Mouse (Mus musculus) CH12.LX (cell line): ENCODE data around the gene 6430550D23Rik. TPM values are rescaled to one million over a fixed set of nuclear protein-coding genes. Genes with fewer than 3 reads are reported as not detected.
"Not testable (repeated sequence)": the region's sequence is repeated elsewhere in the genome, so short reads cannot be mapped to it uniquely, and the experiment has no call there.

Experiments used
- DNase-seq: peaks from one replicate; pipeline ENCODE4 v3.0.0-alpha.2; 2013; ENCODE audit errors: extremely low read depth
- H3K27ac ChIP-seq: 2 replicates; pipeline ENCODE4 v1.5.1; 2012; ENCODE audit warnings: low read depth, mild to moderate bottlenecking, control low read depth, moderate library complexity; ENCODE audit not compliant: insufficient read depth
- H3K27me3 ChIP-seq: replicated peaks from 2 replicates; pipeline ENCODE3; 2012; ENCODE audit warnings: inconsistent platforms
- H3K36me3 ChIP-seq, 2 experiments: replicated peaks in 1 of 2; 2 replicates each; pipeline versions ENCODE3 to v1.6.1; 2012; ENCODE audit warnings: inconsistent platforms in 1 of 2, low read length in 1 of 2, mild to moderate bottlenecking in 1 of 2, mixed read lengths in 1 of 2, moderate library complexity in 1 of 2; ENCODE audit not compliant: control insufficient read depth in 1 of 2, insufficient read depth in 1 of 2
- H3K4me1 ChIP-seq, 2 experiments: 2 replicates each; pipeline ENCODE4 v1.6.1; 2012; ENCODE audit warnings: inconsistent platforms in 1 of 2, moderate library complexity in 1 of 2; ENCODE audit not compliant: insufficient read depth in 2 of 2, control insufficient read depth in 1 of 2
- H3K4me2 ChIP-seq: 2 replicates; pipeline ENCODE4 v1.6.1; 2012; ENCODE audit warnings: low read depth, mild to moderate bottlenecking, control low read depth; ENCODE audit not compliant: poor library complexity, insufficient read depth, severe bottlenecking
- H3K4me3 ChIP-seq, 3 experiments: fragments of 150-350 bp in 1 of 3; sonication (generic) in 1 of 3; replicated peaks in 1 of 3; 2 replicates each; pipeline versions ENCODE3 to v1.5.1; 2011 to 2012; ENCODE audit warnings: low read depth in 2 of 3, low read length in 2 of 3, mild to moderate bottlenecking in 2 of 3, moderate library complexity in 2 of 3, control low read depth in 1 of 3, improper control_type of control experiment in 1 of 3, inconsistent platforms in 1 of 3, mixed read lengths in 1 of 3; ENCODE audit not compliant: poor library complexity in 1 of 3
- H3K79me2 ChIP-seq: replicated peaks from 2 replicates; pipeline ENCODE4 v1.6.1; 2012; ENCODE audit warnings: mild to moderate bottlenecking, moderate library complexity; ENCODE audit not compliant: control insufficient read depth, poor library complexity, insufficient read depth, severe bottlenecking; ENCODE audit errors: extremely low read depth
- H3K9ac ChIP-seq: 2 replicates; pipeline ENCODE4 v1.6.1; 2012; ENCODE audit warnings: low read depth, mild to moderate bottlenecking, control low read depth, moderate library complexity; ENCODE audit not compliant: insufficient read depth
- H3K9me3 ChIP-seq: replicated peaks from 2 replicates; pipeline ENCODE3; 2012; ENCODE audit warnings: low read length, inconsistent platforms, mixed read lengths
- BHLHE40 ChIP-seq: IDR thresholded peaks from 2 replicates; pipeline ENCODE4 v1.6.1; 2011; ENCODE audit warnings: mild to moderate bottlenecking, low read depth, low read length, improper control_type of control experiment
- ETS1 ChIP-seq: conservative IDR thresholded peaks from 2 replicates; pipeline ENCODE4 v1.6.1; 2012; ENCODE audit warnings: low read depth, mild to moderate bottlenecking, inconsistent platforms, low read length, improper control_type of control experiment, moderate library complexity
- HCFC1 ChIP-seq: IDR thresholded peaks from 2 replicates; pipeline ENCODE4 v1.6.1; 2012; ENCODE audit warnings: low read depth, mild to moderate bottlenecking, inconsistent platforms, low read length, improper control_type of control experiment
- MAX ChIP-seq: IDR thresholded peaks from 2 replicates; pipeline ENCODE4 v1.6.1; 2011; ENCODE audit warnings: low read length, improper control_type of control experiment
- MXI1 ChIP-seq: IDR thresholded peaks from 2 replicates; pipeline ENCODE4 v1.6.1; 2011; ENCODE audit warnings: mild to moderate bottlenecking, low read depth, low read length, improper control_type of control experiment
- MYC ChIP-seq: IDR thresholded peaks from 2 replicates; pipeline ENCODE4 v1.6.1; 2011; ENCODE audit warnings: low read depth, mild to moderate bottlenecking, improper control_type of control experiment, low read length
- PAX5 ChIP-seq: IDR thresholded peaks from 2 replicates; pipeline ENCODE4 v1.6.1; 2012; ENCODE audit warnings: low read length, inconsistent platforms, mixed read lengths
- RAD21 ChIP-seq: IDR thresholded peaks from 2 replicates; pipeline ENCODE4 v1.6.1; 2011; ENCODE audit warnings: low read depth, mild to moderate bottlenecking, low read length, improper control_type of control experiment, moderate library complexity
- SIN3A ChIP-seq: IDR thresholded peaks from 2 replicates; pipeline ENCODE4 v1.6.1; 2012; ENCODE audit warnings: low read length, improper control_type of control experiment, inconsistent platforms
- dilution Hi-C: fragments of 300-500 bp; cut with MboI; formaldehyde crosslinking; loops from 2 replicates; pipeline ENCODE4 v1.14.3; 2020; ENCODE audit warnings: low sequenced_read_pairs; ENCODE audit not compliant: extremely low pct_unique_long_range_greater_than_20kb, extremely low pct_ligation_motif_present
- in situ Hi-C: fragments of 300-500 bp; cut with MboI; formaldehyde crosslinking; loops from 3 replicates; pipeline ENCODE4 v1.14.3; 2019; ENCODE audit warnings: low sequenced_read_pairs, low pct_ligation_motif_present, low pct_unique_long_range_greater_than_20kb, mixed read lengths
- polyA plus RNA-seq: library from polyadenylated mRNA; unstranded; fragments of >175 nt; gene quantifications from 2 replicates; pipeline ENCODE4 v1.2.1, GENCODE M21; 2012; ENCODE audit warnings: low read depth; ENCODE audit not compliant: insufficient read length
- total RNA-seq, 2 experiments: library from RNA; depleted of rRNA; stranded (reverse); fragments of 300-350 nt in 1 of 2; fragments of >200 nt in 1 of 2; gene quantifications; 2 replicates each; pipeline ENCODE4 v1.2.3; 2012 to 2014

6430550D23Rik gene
- total and polyA plus RNA-seq, 3 experiments: 0.78 to 1.4 (median 0.81) TPM

GRCm38 (mm10) chr2:155929531-155930442 is 78.0 kb downstream of the 6430550D23Rik start, which contains the start of gene Uqcc1 (continued):
- TF ChIP-seq RAD21: no peak

GRCm38 (mm10) chr2:155928711-155929345 is 78.9 kb downstream of the 6430550D23Rik start:
- Histone ChIP-seq H3K9me3 (no peaks in the 10 kb centered on the region), H3K36me3 (peaks cover 6 to 17% of the 10 kb centered on the region in 2 experiments), H3K9ac (peak overlapping the region; percentile 74), H3K4me3 (peak overlapping the region; percentile 75 to 87 (median 76))
- TF ChIP-seq HCFC1 (peak; percentile 37; the same call in 1 of the 2 replicates), PAX5 (no peak), MYC (peak; percentile 89), BHLHE40 (peak; percentile 40; the same call in 1 of the 2 replicates), MAX (peak; percentile 62; the same call in 1 of the 2 replicates), SIN3A (peak; percentile 77; the same call in 1 of the 2 replicates), ETS1 (no peak), MXI1 (peak; percentile 88; the same call in 1 of the 2 replicates)
- TF ChIP-seq, all 38 proteins: peak for 6
- peaks cover 49% of the 10 kb centered on the region for H3K79me2 ChIP-seq
- no peaks in the 10 kb centered on the region for H3K27me3 ChIP-seq
- dilution Hi-C loops (no loop called here), in situ Hi-C loops (loop anchor here (25.0 kb wide), 1 partner anchor 242 kb away; the partner anchor contains the start of gene Trpc4ap)
- peak; percentile 52 for DNase-seq
- H3K27ac ChIP-seq: no peak overlapping the region
- peaks cover 7 to 42% of the 10 kb centered on the region in 2 experiments; a peak in 3 of 4 replicates for H3K4me1 ChIP-seq
- peak overlapping the region; percentile 99 for H3K4me2 ChIP-seq

- Histone ChIP-seq H3K36me3 (peaks cover 12 to 38% of the 10 kb centered on the region in 2 experiments), H3K4me1 (peaks cover 7 to 37% of the 10 kb centered on the region in 2 experiments; a peak in 3 of 4 replicates), H3K79me2 (peaks cover 52% of the 10 kb centered on the region)
- in situ Hi-C loops: loop anchor here (25.0 kb wide), 1 partner anchor 238 kb away; the partner anchor contains the start of gene Trpc4ap
- H3K4me3 ChIP-seq, H3K27ac ChIP-seq, DNase-seq, H3K4me2 ChIP-seq, H3K27me3 ChIP-seq, H3K9ac ChIP-seq, dilution Hi-C loops, H3K9me3 ChIP-seq: not testable (repeated sequence)
These were observed 82.6 kb downstream of the 6430550D23Rik start for GRCm38 (mm10) chr2:155925213-155925612.

Other genes with a start within 250 kb of the 6430550D23Rik start
- 0.38 and 0.42 TPM in 2 replicates for gene Mmp24, start 232.6 kb downstream of the 6430550D23Rik start, total RNA-seq (2012; rRNA removed)
- gene Mmp24, start 232.6 kb downstream of the 6430550D23Rik start, total RNA-seq (2014; rRNA removed): not detected in 2 replicates
- 0.07 TPM in 1 of 2 replicates, not detected in the other for gene Mmp24, start 232.6 kb downstream of the 6430550D23Rik start, polyA plus RNA-seq
- gene BC029722, start 188.6 kb downstream of the 6430550D23Rik start, total RNA-seq (2012; rRNA removed): 12.4 and 12.7 TPM in 2 replicates
- gene BC029722, start 188.6 kb downstream of the 6430550D23Rik start, total RNA-seq (2014; rRNA removed): 22.7 and 23.8 TPM in 2 replicates
- 31.8 and 33.8 TPM in 2 replicates for gene BC029722, start 188.6 kb downstream of the 6430550D23Rik start, polyA plus RNA-seq
- gene Eif6, start 181.1 kb downstream of the 6430550D23Rik start, total RNA-seq (2012; rRNA removed): 289 and 331 TPM in 2 replicates
- gene Eif6, start 181.1 kb downstream of the 6430550D23Rik start, total RNA-seq (2014; rRNA removed): 211 and 220 TPM in 2 replicates
- 453 and 463 TPM in 2 replicates for gene Eif6, start 181.1 kb downstream of the 6430550D23Rik start, polyA plus RNA-seq
- 0.04 and 0.08 TPM in 2 replicates for gene Fam83c, start 173.1 kb downstream of the 6430550D23Rik start, total RNA-seq (2012; rRNA removed)
- not detected in 2 replicates for gene Fam83c, start 173.1 kb downstream of the 6430550D23Rik start, total RNA-seq (2014; rRNA removed)
- gene Fam83c, start 173.1 kb downstream of the 6430550D23Rik start, polyA plus RNA-seq: 0.08 and 0.09 TPM in 2 replicates
- 49.8 and 60.4 TPM in 2 replicates for gene Uqcc1, start 77.7 kb downstream of the 6430550D23Rik start, total RNA-seq (2012; rRNA removed)
- gene Uqcc1, start 77.7 kb downstream of the 6430550D23Rik start, total RNA-seq (2014; rRNA removed): 55.2 and 66.8 TPM in 2 replicates
- gene Uqcc1, start 77.7 kb downstream of the 6430550D23Rik start, polyA plus RNA-seq: 35.3 and 43.3 TPM in 2 replicates
- gene Gm15557, start 67.2 kb downstream of the 6430550D23Rik start, total RNA-seq (2012; rRNA removed): not detected in 2 replicates
- not detected in 2 replicates for gene Gm15557, start 67.2 kb downstream of the 6430550D23Rik start, total RNA-seq (2014; rRNA removed)
- not detected in 2 replicates for gene Gm15557, start 67.2 kb downstream of the 6430550D23Rik start, polyA plus RNA-seq
- gene Gdf5, start 62.6 kb downstream of the 6430550D23Rik start, total RNA-seq (2012; rRNA removed): not detected in 2 replicates
- gene Gdf5, start 62.6 kb downstream of the 6430550D23Rik start, total RNA-seq (2014; rRNA removed): not detected in 2 replicates
- gene Gdf5, start 62.6 kb downstream of the 6430550D23Rik start, polyA plus RNA-seq: not detected in 2 replicates
- gene Cep250, start 51.5 kb downstream of the 6430550D23Rik start, total RNA-seq (2012; rRNA removed): 29.1 and 31.4 TPM in 2 replicates
- 13.5 and 17.7 TPM in 2 replicates for gene Cep250, start 51.5 kb downstream of the 6430550D23Rik start, total RNA-seq (2014; rRNA removed)
- gene Cep250, start 51.5 kb downstream of the 6430550D23Rik start, polyA plus RNA-seq: 25.8 and 26.3 TPM in 2 replicates
- gene Ergic3, start 68 bp upstream of the 6430550D23Rik start, total RNA-seq (2012; rRNA removed): 132 and 136 TPM in 2 replicates
- 51.6 and 53.0 TPM in 2 replicates for gene Ergic3, start 68 bp upstream of the 6430550D23Rik start, total RNA-seq (2014; rRNA removed)
- gene Ergic3, start 68 bp upstream of the 6430550D23Rik start, polyA plus RNA-seq: 146 and 163 TPM in 2 replicates
- not detected in 2 replicates for gene Fer1l4, start 45.0 kb upstream of the 6430550D23Rik start, total RNA-seq (2012; rRNA removed)
- gene Fer1l4, start 45.0 kb upstream of the 6430550D23Rik start, total RNA-seq (2014; rRNA removed): not detected in 2 replicates
- gene Fer1l4, start 45.0 kb upstream of the 6430550D23Rik start, polyA plus RNA-seq: not detected in 2 replicates
- gene Spag4, start 57.2 kb upstream of the 6430550D23Rik start, total RNA-seq (2012; rRNA removed): 3.1 and 3.6 TPM in 2 replicates
- gene Spag4, start 57.2 kb upstream of the 6430550D23Rik start, total RNA-seq (2014; rRNA removed): 2.2 and 3.0 TPM in 2 replicates
- gene Spag4, start 57.2 kb upstream of the 6430550D23Rik start, polyA plus RNA-seq: 2.6 and 2.9 TPM in 2 replicates
- 36.8 and 39.8 TPM in 2 replicates for gene Cpne1, start 104.0 kb upstream of the 6430550D23Rik start, total RNA-seq (2012; rRNA removed)
- 34.0 and 36.6 TPM in 2 replicates for gene Cpne1, start 104.0 kb upstream of the 6430550D23Rik start, total RNA-seq (2014; rRNA removed)
- gene Cpne1, start 104.0 kb upstream of the 6430550D23Rik start, polyA plus RNA-seq: 24.6 and 33.0 TPM in 2 replicates
- gene Rbm12, start 104.0 kb upstream of the 6430550D23Rik start, total RNA-seq (2012; rRNA removed): 9.6 and 13.2 TPM in 2 replicates
- gene Rbm12, start 104.0 kb upstream of the 6430550D23Rik start, total RNA-seq (2014; rRNA removed): 20.7 and 25.2 TPM in 2 replicates
- gene Rbm12, start 104.0 kb upstream of the 6430550D23Rik start, polyA plus RNA-seq: 33.4 and 36.5 TPM in 2 replicates
- 14.7 and 18.8 TPM in 2 replicates for gene Gm28036, start 119.1 kb upstream of the 6430550D23Rik start, total RNA-seq (2012; rRNA removed)
- gene Gm28036, start 119.1 kb upstream of the 6430550D23Rik start, total RNA-seq (2014; rRNA removed): 10.5 and 17.0 TPM in 2 replicates
- gene Gm28036, start 119.1 kb upstream of the 6430550D23Rik start, polyA plus RNA-seq: 15.3 and 18.4 TPM in 2 replicates
- gene Romo1, start 136.1 kb upstream of the 6430550D23Rik start, total RNA-seq (2012; rRNA removed): 292 and 319 TPM in 2 replicates
- gene Romo1, start 136.1 kb upstream of the 6430550D23Rik start, total RNA-seq (2014; rRNA removed): 110 and 130 TPM in 2 replicates
- 255 and 303 TPM in 2 replicates for gene Romo1, start 136.1 kb upstream of the 6430550D23Rik start, polyA plus RNA-seq
- gene Nfs1, start 136.2 kb upstream of the 6430550D23Rik start, total RNA-seq (2012; rRNA removed): 58.6 and 60.6 TPM in 2 replicates
- gene Nfs1, start 136.2 kb upstream of the 6430550D23Rik start, total RNA-seq (2014; rRNA removed): 68.8 and 72.1 TPM in 2 replicates
- gene Nfs1, start 136.2 kb upstream of the 6430550D23Rik start, polyA plus RNA-seq: 49.2 and 51.3 TPM in 2 replicates
- 212 and 232 TPM in 2 replicates for gene Rbm39, start 172.3 kb upstream of the 6430550D23Rik start, total RNA-seq (2012; rRNA removed)
- 417 and 491 TPM in 2 replicates for gene Rbm39, start 172.3 kb upstream of the 6430550D23Rik start, total RNA-seq (2014; rRNA removed)
- 376 and 400 TPM in 2 replicates for gene Rbm39, start 172.3 kb upstream of the 6430550D23Rik start, polyA plus RNA-seq
- 15.2 and 17.6 TPM in 2 replicates for gene Phf20, start 188.5 kb upstream of the 6430550D23Rik start, total RNA-seq (2012; rRNA removed)
- gene Phf20, start 188.5 kb upstream of the 6430550D23Rik start, total RNA-seq (2014; rRNA removed): 11.7 and 14.4 TPM in 2 replicates
- gene Phf20, start 188.5 kb upstream of the 6430550D23Rik start, polyA plus RNA-seq: 13.3 and 18.4 TPM in 2 replicates